Mouse (Mus musculus): ENCODE data around the gene D16Ertd472e. TPM values are rescaled to one million over a fixed set of nuclear protein-coding genes. Genes with fewer than 3 reads are reported as not detected.
A peak's percentile ranks its signal among the peaks of the same experiment; 100 is the strongest.
"Not testable (repeated sequence)": the region's sequence is repeated elsewhere in the genome, so short reads cannot be mapped to it uniquely, and the experiment has no call there.

Gene D16Ertd472e
- polyA plus RNA-seq, 1 experiment from 2014 or later, result 13.6 TPM

DNA sequence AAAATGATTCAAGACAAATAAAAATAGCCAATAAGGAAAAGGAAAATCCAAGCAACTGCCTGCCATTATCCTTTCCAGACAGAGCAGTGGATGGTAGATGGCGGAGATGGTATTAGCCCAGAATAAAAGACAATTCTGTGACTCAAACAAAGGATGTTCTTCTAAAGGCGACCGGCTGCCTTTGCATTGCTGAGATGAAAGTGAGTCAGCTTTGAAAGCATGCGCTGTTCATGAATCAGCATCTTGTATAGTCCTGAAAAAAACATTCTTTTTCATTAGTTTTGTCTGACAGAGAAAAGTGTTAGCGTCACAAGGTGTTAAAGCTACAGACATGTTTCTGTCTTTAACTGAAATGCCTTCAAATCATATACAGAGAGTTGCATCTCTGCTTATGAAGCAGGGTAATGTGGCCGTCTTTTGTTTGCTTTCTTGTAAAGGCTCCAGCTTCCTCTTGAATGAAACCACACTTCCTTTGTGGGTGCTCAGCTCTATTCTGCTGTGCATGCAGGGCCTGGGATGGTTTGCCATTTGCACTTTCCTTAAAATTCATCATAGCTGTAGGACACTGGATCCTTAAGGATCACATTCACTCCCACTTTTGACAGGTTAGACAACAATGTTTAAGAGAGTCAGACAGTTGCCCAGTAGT is 44.4 kb downstream of the D16Ertd472e start:
- Histone ChIP-seq H3K4me1 (peaks cover 7% of the 10 kb centered on the region), H3K27me3 (ENCODE audit: insufficient read depth, poor library complexity, severe bottlenecking) (no peaks in the 10 kb centered on the region), H3K4me3 (no peak overlapping the region), H3K36me3 (no peaks in the 10 kb centered on the region), H3K27ac (no peak overlapping the region), H3K9me3 (no peaks in the 10 kb centered on the region)
- no peak for DNase-seq (ENCODE audit: low spot score)
- 79% methylated on average over 6 of the region's 6 CpGs for whole genome bisulfite sequencing

- Histone ChIP-seq H3K27me3 (ENCODE audit: insufficient read depth, poor library complexity, severe bottlenecking) (no peaks in the 10 kb centered on the region), H3K4me1 (no peaks in the 10 kb centered on the region), H3K36me3 (no peaks in the 10 kb centered on the region), H3K9me3 (no peaks in the 10 kb centered on the region), H3K27ac (no peak overlapping the region), H3K4me3 (no peak overlapping the region)
- DNase-seq (ENCODE audit: low spot score), result no peak
- 80% methylated on average over 4 of the region's 4 CpGs for WGBS
Measured at GRCm38 (mm10) chr16:78522974-78523373, 53.5 kb downstream of the D16Ertd472e start.

- Histone ChIP-seq H3K27ac (no peak overlapping the region), H3K4me1 (no peaks in the 10 kb centered on the region), H3K36me3 (no peaks in the 10 kb centered on the region), H3K27me3 (ENCODE audit: insufficient read depth, poor library complexity, severe bottlenecking) (no peaks in the 10 kb centered on the region; the same call in 1 of the 2 replicates), H3K4me3 (no peak overlapping the region), H3K9me3 (no peaks in the 10 kb centered on the region)
- 62% methylated on average over 7 of the region's 7 CpGs for WGBS
- no peak for DNase-seq (ENCODE audit: low spot score)
Measured at GRCm38 (mm10) chr16:78518697-78519096, 57.8 kb downstream of the D16Ertd472e start.

DNA sequence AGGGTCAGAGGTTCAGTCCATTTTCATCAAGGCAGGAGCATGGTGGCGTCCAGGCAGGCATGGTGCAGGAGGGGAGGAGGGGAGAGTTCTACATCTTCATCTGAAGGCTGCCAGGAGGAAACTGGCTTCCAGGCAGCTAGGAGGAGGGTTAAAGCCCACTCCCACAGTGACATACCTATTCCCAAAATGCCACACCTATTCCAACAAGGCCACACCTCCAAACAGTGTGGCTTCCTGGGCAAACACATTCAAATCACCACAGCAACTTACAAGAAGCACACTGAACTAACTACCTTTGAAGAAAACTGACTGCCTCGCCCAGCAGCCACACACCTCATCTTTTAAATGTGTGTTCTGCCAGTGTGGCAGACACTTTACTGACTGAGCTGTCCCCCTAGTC is 59.3 kb downstream of the D16Ertd472e start:
- Histone ChIP-seq H3K27me3 (ENCODE audit: insufficient read depth, poor library complexity, severe bottlenecking) (no peaks in the 10 kb centered on the region; the same call in 1 of the 2 replicates), H3K36me3 (no peaks in the 10 kb centered on the region), H3K4me3 (no peak overlapping the region), H3K9me3 (no peaks in the 10 kb centered on the region), H3K4me1 (no peaks in the 10 kb centered on the region), H3K27ac (no peak overlapping the region)
- no peak for DNase-seq (ENCODE audit: low spot score)
- WGBS, result 70% methylated on average over 2 of the region's 2 CpGs

DNA sequence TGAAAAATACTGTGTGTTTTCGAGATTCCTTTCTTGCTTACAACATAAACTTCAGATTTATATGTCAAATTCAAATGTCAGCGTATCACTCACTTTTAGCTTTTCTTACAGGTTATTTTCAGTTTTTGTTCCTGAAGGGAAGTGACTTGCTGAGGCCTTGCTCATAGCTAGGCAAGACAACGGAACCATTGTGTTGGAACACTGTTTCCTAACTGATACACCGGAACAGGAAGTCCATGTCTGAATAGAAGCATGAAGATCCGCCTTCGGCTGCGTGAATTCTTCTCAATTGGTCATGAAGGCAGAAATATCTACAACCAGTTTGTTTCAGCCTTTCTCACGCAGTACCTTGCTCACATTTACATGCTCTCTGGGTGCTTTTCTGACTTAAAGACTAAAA is 65.0 kb downstream of the D16Ertd472e start:
- Histone ChIP-seq H3K4me1 (no peaks in the 10 kb centered on the region; the same call in 1 of the 2 replicates), H3K9me3 (no peaks in the 10 kb centered on the region), H3K36me3 (no peaks in the 10 kb centered on the region), H3K4me3 (no peak overlapping the region), H3K27ac (no peak overlapping the region), H3K27me3 (ENCODE audit: insufficient read depth, poor library complexity, severe bottlenecking) (no peaks in the 10 kb centered on the region)
- 79% methylated on average over 8 of the region's 8 CpGs for WGBS
- DNase-seq (ENCODE audit: low spot score), result no peak

DNA sequence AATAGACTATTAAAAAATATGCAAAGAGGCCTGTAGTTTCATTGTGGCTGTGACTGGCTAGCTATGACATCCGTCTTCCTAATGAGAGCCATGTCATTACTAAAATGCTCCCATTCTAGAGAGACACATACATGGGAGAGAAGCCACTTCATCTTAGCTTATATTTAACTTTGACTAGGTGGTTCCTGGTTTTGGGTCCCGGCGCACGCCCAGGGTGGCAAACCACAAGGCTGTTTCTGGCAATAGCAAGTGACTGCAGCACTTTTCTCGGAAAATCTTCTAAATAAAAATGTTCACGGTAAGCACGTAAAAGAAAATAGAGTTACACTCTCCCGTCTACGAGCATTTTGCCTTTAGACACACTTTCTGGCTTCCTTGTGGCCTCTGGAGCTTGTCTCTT is 74.0 kb downstream of the D16Ertd472e start:
- no peaks in the 10 kb centered on the region for H3K36me3 ChIP-seq
- no peaks in the 10 kb centered on the region for H3K4me1 ChIP-seq
- no peaks in the 10 kb centered on the region for H3K9me3 ChIP-seq
- no peak overlapping the region for H3K27ac ChIP-seq
- WGBS, result 86% methylated on average over 9 of the region's 9 CpGs
- no peaks in the 10 kb centered on the region for H3K27me3 ChIP-seq (ENCODE audit: insufficient read depth, poor library complexity, severe bottlenecking)
- H3K4me3 ChIP-seq, result no peak overlapping the region
- DNase-seq (ENCODE audit: low spot score), result no peak

DNA sequence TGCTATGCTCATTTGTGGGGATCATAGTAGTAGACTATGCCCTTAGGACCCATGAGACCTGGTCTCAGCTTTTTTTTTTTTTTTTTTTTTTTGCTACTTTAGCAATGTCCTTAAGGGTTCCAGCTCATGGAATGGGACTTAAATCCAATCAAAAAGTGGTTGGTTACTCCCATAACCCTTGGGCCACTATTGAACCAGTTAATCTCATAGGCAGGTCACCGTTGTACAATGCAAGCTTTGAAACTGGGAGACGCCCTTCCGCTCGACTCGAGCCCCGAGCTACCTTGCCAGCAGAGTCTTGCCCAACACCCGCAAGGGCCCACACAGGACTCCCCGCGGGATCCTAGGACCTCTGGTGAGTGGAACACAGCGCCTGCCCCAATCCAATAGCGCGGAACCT is 83.8 kb downstream of the D16Ertd472e start:
- H3K4me3 ChIP-seq; H3K36me3 ChIP-seq; H3K27ac ChIP-seq; H3K9me3 ChIP-seq; H3K27me3 ChIP-seq (ENCODE audit: insufficient read depth, poor library complexity, severe bottlenecking); H3K4me1 ChIP-seq; DNase-seq (ENCODE audit: low spot score): not testable (repeated sequence)
- whole genome bisulfite sequencing, result 90% methylated on average over 12 of the region's 12 CpGs

DNA sequence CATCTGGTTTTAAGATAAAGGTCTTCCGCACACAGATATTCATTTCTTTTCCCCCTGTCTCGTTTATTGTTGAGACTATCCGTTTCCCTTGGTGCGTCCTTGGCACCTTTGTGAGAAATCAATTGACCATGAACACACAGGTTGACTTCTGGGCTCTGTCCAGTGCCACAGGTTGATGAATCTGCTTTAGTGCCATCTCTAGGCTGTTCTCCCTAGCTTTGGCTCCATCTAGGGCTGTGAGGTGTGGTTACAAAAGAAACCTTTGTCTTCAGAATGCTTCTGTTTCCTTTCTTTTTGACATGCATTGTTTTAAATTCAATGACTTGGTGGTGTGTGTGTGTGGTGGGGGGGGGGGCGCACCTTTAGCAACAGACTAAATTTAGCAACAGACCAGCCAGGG is 85.7 kb downstream of the D16Ertd472e start:
- H3K27me3 ChIP-seq (ENCODE audit: insufficient read depth, poor library complexity, severe bottlenecking), result no peaks in the 10 kb centered on the region
- no peaks in the 10 kb centered on the region for H3K4me1 ChIP-seq
- no peaks in the 10 kb centered on the region for H3K36me3 ChIP-seq
- peak overlapping the region; percentile 52; the same call in 1 of the 2 replicates for H3K27ac ChIP-seq
- WGBS, result 65% methylated on average over 5 of the region's 5 CpGs
- DNase-seq (ENCODE audit: low spot score), result no peak
- no peaks in the 10 kb centered on the region for H3K9me3 ChIP-seq
- H3K4me3 ChIP-seq, result peak overlapping the region; percentile 47; the same call in 1 of the 2 replicates

Other genes starting within 250 kb of the D16Ertd472e start
- 76.6 and 93.9 TPM in 2 replicates for gene Btg3, start 199.5 kb downstream of the D16Ertd472e start, polyA plus RNA-seq (2016; fragmentation: Nextera tagmentation; extraction: Ambion mirVana)

All from heart, embryonic 10.5 days (tissue).